Mouse (Mus musculus): ENCODE results near the gene Olfr1367.
"Not testable (repeated sequence)": the region's sequence is repeated elsewhere in the genome, so short reads cannot be mapped to it uniquely, and the experiment has no call there.

Gene Olfr1367

GRCm38 (mm10) chr13:21396048-21396447, 49.3 kb downstream of the Olfr1367 start:
- DNase-seq (ENCODE audit: low read depth, low spot score) = not testable (repeated sequence)

GRCm38 (mm10) chr13:21397486-21397885, 50.8 kb downstream of the Olfr1367 start:
- DNase-seq (ENCODE audit: low read depth, low spot score) = no peak
